Mouse (Mus musculus) ES-E14 (cell line): Measurements from ENCODE around the gene Atp5e.

Source experiments
- HCFC1 ChIP-seq: IDR thresholded peaks from 2 replicates; pipeline ENCODE4 v1.6.1; 2012; ENCODE audit warnings: low read length, inconsistent platforms, borderline replicate concordance; ENCODE audit not compliant: insufficient read depth
- MAFK ChIP-seq: IDR thresholded peaks from 2 replicates; pipeline ENCODE4 v1.6.1; 2014; ENCODE audit warnings: mild to moderate bottlenecking, low read depth, low read length, inconsistent platforms; ENCODE audit not compliant: insufficient read depth
- ZNF384 ChIP-seq: IDR thresholded peaks from 2 replicates; pipeline ENCODE4 v1.6.1; 2012; ENCODE audit warnings: low read depth, low read length, inconsistent platforms

- TF ChIP-seq MAFK, result no peak
- no peak for TF ChIP-seq HCFC1
- TF ChIP-seq ZNF384, result no peak
Measured at GRCm38 (mm10) chr2:174436916-174437696, 26.8 kb downstream of the Atp5e start.
